Mouse (Mus musculus): ENCODE measurements at regions not wholly inside any gene's neighbourhood (a gene's known extent, or its start where the extent isn't known, plus 50 kb on each side); places are given as distances from the start of the nearest gene placed in this dataset.

- peak in 1 of 2 experiments; percentile 86 for DNase-seq (ENCODE audit: extremely low spot score in 1 of 2, low spot score in 1 of 2)
These were observed 221.2 kb downstream of the Myh15 start for GRCm38 (mm10) chr16:49278478-49278877.

DNA sequence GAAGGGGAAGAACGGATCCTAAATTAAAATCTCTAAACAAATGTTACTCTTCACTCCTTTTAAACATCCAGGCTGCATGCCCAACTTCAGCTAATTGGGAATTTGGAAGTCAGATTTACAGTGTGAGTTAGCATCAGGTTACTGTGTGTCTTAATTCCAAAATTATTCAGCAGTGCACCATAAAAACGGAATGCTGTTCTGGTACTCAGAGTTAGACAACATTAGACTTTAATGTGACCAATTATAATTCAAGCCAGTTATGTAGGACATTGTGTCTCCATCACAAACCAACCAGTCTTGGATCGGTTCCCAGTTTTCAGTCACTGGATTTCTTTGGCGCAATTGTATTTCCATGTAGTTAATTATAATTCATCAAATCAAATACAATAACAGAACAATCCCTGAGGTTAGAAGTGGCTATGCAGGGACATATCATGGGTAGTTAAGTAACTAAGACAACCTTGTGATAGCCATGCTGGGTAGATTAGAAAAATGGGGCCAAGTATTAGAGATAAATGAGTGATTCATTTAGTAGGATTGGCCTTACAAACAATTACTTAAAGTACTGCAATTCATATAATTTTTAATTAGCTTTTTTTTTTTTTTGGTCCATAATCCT is 230.9 kb downstream of the Myh15 start:
- DNase-seq (ENCODE audit: extremely low spot score in 1 of 2, low spot score in 1 of 2), result peak in 1 of 2 experiments; percentile 38

DNA sequence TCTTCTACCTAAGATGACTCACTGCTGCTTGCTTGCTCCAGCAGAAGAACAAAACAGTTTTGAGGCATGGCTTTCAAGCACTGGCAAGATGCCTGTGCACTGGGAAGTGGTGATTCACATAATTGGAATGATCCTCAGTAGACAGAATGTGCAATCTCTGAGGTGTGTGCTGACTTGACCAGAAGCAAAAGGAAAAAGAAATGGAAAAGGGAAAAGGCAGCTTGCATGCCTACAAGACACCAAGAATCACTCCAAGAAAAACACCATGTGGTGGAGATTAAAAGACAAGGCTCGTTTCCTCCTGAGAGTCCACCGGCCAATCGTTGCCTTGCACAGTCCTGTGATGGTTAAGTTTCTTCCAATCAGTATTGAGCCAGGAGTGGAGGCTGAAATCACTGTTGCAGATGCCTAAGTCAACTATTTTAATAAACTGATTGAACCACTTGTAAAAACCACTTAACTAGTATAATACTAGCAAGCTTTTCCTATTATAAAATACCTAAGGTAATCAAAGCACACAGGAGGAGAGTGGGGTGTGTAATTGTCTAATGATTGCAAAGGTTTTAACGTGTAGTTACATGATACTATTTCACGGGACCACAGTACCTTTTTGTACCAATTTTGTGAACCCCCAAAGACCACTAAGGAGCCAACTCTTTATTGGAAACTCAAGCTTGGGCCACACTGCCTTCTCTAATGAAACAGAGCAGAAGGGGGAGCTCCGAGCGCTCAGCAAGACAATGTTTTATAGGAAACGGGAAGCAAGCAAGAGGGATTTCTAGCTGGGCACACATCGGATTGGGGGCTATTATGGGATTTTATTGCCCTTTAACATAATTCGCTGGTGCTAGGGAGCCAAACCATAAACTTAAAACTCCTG is 232.2 kb downstream of the Myh15 start:
- peak; percentile 67 to 88 for DNase-seq (ENCODE audit: extremely low spot score in 1 of 2, low spot score in 1 of 2)

- no peak for DNase-seq (ENCODE audit: extremely low spot score in 1 of 2, low spot score in 1 of 2)
These were observed 246.5 kb downstream of the Myh15 start for GRCm38 (mm10) chr16:49303612-49304307.

DNA sequence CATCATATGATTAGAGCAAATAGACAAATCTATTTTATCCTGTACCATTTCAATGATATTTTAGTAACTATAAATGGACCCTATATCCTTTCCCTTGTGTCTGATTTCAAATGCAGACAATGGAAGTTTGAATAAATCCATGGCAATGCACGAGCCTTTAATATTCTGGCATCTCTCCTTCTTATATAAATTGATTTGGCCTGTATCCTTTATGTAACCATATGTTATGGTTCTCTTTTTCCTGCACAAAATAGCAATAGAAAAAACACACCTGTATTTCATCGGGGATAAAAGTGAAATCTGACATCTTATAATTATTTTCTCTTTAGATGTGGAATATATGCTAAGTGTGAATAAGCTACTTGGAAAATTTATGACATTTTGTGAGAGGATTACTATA is 247.1 kb downstream of the Myh15 start:
- no peak for DNase-seq (ENCODE audit: extremely low spot score in 1 of 2, low spot score in 1 of 2)

DNA sequence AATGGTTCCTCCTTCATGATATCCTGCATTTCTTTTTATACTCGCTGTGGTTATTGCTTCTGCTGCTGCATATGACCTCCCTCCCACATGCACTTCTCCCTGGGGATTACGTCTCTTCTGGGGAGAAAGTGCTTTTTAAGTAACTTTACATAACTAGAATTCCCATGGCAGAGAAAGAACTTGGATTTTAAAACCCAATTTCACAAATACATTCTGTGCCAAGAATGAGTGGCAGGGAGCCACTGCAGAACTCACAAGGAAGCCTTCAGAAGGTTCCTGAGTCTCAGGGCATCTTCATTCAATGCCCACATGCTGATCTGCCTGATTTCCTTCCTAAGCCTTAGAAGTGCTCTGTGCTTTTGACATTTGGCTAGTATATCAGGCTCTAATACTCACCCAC is 259.8 kb downstream of the Myh15 start:
- DNase-seq (ENCODE audit: extremely low spot score in 1 of 2, low spot score in 1 of 2), result peak; percentile 8 to 62

DNA sequence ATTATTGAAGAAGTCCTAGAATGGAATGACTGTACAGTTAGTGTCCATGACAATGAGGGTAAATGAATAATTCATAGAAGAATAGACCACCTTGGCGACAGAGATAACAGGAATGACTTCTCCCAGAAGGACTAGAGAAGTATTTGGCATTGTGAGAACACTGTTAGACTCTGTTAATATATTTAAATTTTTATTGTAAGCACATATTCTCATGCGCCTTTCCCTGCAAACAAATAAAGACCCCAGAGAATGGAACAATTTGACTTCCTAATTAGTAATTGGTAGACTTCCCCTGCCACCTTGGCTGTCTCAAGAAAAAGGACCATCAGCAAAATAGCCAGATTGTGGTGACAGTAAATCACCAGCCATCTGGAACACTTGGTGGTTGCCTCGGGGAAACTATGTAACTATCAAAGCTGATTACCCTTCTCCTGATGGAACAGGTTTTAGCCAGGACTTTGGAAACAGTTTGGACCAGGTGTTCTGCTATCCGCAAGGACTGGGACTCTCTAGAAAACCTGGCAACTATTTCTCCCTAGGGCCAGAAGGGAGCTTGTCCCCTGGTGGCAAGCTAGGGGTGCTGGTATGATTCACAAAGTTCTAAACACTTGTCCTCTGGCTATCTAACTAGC is 261.9 kb downstream of the Myh15 start:
- DNase-seq (ENCODE audit: extremely low spot score in 1 of 2, low spot score in 1 of 2), result no peak

DNA sequence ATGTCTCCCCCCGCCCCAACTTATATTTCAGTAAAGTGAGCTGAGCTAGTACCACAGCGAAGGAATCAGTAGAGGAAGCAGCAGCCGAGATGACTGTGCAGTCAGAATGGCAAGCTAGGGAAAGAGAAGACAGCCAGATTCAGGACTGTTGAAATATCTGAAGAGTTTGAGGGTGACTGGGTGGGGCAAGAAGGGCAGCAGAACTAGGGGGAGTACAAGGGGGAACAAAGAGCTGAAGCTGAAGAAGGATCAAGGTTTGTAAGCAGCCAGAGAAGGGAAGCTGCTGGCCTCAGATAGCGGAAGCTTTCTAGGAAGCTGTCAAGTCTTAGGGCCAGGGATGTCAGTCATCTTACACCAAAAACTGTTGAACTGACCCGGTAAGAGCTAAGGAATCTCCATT is 262.5 kb downstream of the Myh15 start:
- no peak for DNase-seq (ENCODE audit: extremely low spot score in 1 of 2, low spot score in 1 of 2)

DNA sequence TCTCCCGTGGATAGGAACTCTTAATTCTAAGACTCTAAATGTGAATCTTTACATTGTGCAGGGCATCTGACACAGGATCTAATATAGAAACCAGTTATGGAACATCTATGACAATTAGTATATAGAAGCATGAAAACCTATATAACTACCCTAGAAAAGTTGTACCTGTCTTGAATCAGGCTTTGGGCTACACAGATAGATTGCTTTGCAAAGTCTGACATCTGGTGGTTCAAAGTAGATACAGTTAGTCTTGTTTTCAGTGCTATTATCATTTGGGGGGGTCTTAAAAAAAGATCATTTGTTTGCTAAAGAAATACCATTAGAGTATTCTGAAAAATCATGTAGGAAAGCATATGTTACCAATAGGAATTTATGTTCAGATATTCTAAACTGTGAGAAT is 264.7 kb downstream of the Myh15 start:
- DNase-seq (ENCODE audit: extremely low spot score in 1 of 2, low spot score in 1 of 2), result peak in 1 of 2 experiments; percentile 52

- DNase-seq (ENCODE audit: extremely low spot score in 1 of 2, low spot score in 1 of 2), result no peak
These were observed 273.6 kb downstream of the Myh15 start for GRCm38 (mm10) chr16:49330725-49331386.

DNA sequence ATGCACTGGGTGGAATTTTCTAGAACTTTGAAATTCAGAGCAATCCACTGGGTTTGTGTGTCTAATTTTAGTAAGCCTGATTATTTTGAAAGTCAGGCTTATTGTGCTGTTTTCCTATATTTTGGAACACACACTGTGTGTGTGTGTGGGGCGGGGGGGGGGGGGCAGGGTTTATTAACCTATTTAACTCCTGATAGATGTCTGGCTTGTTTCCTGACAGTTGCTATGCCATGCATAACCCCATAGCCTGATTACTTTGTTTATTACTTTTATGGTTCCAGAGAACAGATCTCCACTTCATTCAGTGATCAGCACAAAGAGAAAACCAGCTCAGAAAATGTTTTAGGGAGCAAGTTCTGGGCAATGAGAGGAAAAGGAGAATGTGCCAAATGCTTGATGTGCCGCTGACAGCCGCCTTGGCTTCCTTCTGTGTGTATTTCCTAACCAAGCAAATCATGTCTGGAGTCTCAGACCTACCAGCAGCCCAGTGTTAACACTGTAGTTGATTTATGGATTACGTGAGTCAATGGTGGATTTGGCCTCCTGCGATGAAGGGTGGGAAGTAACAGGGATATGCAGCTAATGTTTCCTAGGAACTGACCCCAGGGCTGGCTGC is 274.9 kb downstream of the Myh15 start:
- DNase-seq (ENCODE audit: extremely low spot score in 1 of 2, low spot score in 1 of 2), result peak in 1 of 2 experiments; percentile 46

DNA sequence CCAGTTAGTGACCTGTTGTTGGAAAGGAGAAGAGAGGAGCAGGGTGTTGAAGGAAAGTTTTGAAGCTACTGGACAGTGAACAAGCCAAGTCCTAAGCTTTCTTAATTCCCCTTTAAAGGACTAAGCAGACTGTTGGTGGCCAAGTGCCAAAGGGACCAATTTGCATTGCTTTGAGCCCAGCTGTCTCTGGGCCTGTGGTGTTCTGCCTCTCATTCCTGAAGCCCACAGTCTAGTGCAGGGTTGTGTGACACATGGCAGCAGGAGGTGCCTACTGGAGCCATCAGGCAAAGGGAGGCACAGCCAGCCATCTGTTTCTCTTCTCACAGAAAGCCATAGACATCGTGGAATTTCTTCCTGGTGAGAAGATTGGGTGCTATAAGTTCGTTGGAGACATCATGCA is 278.6 kb downstream of the Myh15 start:
- peak; percentile 33 to 48 for DNase-seq (ENCODE audit: extremely low spot score in 1 of 2, low spot score in 1 of 2)

GRCm38 (mm10) chr16:49337948-49338347 is 280.7 kb downstream of the Myh15 start:
- DNase-seq (ENCODE audit: extremely low spot score in 1 of 2, low spot score in 1 of 2), result no peak

DNA sequence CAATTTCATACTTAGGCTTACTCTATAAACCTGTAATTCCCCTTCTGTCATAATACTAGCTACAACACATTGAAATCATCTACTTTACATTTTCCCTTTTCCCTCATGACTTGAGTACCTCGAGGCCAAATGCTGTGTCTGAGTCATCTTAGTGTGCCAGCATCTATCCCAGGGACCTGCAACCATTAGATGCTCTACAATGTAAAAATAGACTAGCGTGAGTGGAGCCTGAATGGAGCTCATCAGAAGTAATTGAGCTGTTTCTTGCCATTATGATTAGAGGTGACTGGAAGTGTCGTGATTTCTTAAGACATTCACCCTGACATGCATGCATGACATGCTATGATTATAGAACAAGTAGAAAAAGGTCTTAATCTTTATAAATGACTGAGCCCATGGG is 301.1 kb downstream of the Myh15 start:
- DNase-seq (ENCODE audit: extremely low spot score in 1 of 2, low spot score in 1 of 2), result no peak

- no peak for DNase-seq (ENCODE audit: extremely low spot score in 1 of 2, low spot score in 1 of 2)
These were observed 304.4 kb downstream of the Myh15 start for GRCm38 (mm10) chr16:49361731-49362130.

GRCm38 (mm10) chr16:49369450-49369849 is 312.2 kb downstream of the Myh15 start:
- DNase-seq (ENCODE audit: extremely low spot score in 1 of 2, low spot score in 1 of 2), result peak; percentile 14 to 35

- no peak for DNase-seq (ENCODE audit: extremely low spot score in 1 of 2, low spot score in 1 of 2)
These were observed 317.8 kb downstream of the Myh15 start for GRCm38 (mm10) chr16:49375108-49375507.

DNA sequence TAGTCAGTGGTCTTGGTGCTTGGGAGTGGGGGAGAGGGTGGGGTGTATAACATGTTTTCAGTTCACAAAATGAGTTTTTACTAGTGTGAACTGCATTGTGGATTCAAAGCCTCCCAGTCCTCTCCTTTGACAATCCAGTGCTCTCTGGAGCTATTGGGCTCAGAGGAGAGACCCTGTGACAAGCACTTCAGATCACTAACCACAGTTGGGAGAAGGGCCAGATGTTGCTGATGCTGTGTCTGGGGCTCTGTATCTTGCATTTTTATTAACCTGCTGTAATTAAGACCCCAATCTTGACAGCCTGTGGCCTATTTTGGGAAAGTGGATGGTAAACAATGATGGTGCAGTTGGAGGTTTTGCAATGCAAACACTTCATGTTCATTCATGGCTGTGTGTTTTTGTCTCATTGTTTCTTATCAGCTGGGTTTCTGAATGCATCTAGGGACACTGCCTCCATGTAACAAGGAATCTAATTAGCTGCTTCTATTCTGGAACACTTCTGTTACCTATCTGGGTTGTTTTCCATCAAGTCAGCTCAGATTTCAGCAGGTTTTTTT is 320.0 kb upstream of the Ift57 start:
- DNase-seq (ENCODE audit: extremely low spot score in 1 of 2, low spot score in 1 of 2), result no peak

GRCm38 (mm10) chr16:49388135-49388534 is 310.9 kb upstream of the Ift57 start:
- DNase-seq (ENCODE audit: extremely low spot score in 1 of 2, low spot score in 1 of 2), result no peak

All from frontal cortex, adult 2 months (tissue).